In the genomic region with DNA sequence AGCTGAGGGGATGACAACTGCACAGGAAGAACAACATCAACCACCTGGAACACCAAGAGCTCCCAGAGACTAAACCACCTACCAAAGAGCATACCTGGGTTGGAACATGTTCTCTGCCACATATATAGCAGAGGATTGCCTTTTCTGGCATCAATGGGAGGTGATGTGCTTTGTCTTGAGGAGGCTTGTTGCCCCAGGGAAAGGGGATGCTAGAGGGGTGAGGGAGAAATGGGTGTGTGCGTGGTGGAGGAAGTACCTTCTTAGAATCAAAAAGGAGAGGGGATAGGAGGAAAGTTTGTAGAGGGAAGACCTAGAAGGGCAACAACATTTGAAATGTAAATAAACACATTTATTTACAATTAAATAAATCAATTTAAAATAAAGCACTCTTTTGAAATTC, we compare ENCODE assay signal across 35 mouse cellular contexts.
"Had no signal": no experiment of that assay in that cellular context is flagged by ENCODE, and none has a peak within 500 bp of the region (broad histone marks: within the 10 kb centered on the region; RNA-seq: fewer than 3 reads in every experiment).

No protein-coding gene starts in this region.

- H3K4me3 ChIP-seq: heart, embryonic 12.5 days; heart, embryonic 13.5 days; heart, embryonic 15.5 days; hindbrain, embryonic 10.5 days; hindbrain, embryonic 12.5 days; hindbrain, embryonic 13.5 days; hindbrain, embryonic 15.5 days; intestine, embryonic 15.5 days; kidney, embryonic 15.5 days; layer of hippocampus, adult 2 months; left cerebral cortex, adult 2 months had no signal

- H3K4me2 ChIP-seq: heart, embryonic 11.5 days; heart, embryonic 12.5 days; heart, embryonic 13.5 days; heart, embryonic 15.5 days; hindbrain, embryonic 12.5 days; hindbrain, embryonic 13.5 days; hindbrain, embryonic 14.5 days; hindbrain, embryonic 15.5 days; intestine, embryonic 15.5 days; kidney, embryonic 15.5 days had no signal

- H3K9me3 ChIP-seq: heart, embryonic 12.5 days; heart, embryonic 13.5 days; heart, embryonic 15.5 days; hindbrain, embryonic 10.5 days; hindbrain, embryonic 12.5 days; hindbrain, embryonic 13.5 days; hindbrain, embryonic 15.5 days; intestine, embryonic 15.5 days; kidney, embryonic 15.5 days had no signal

- H3K36me3 ChIP-seq: heart, embryonic 12.5 days; heart, embryonic 13.5 days; heart, embryonic 15.5 days; hindbrain, embryonic 10.5 days; hindbrain, embryonic 12.5 days; hindbrain, embryonic 13.5 days; hindbrain, embryonic 15.5 days; intestine, embryonic 15.5 days; kidney, embryonic 15.5 days had no signal

- H3K9ac ChIP-seq: heart, embryonic 12.5 days; heart, embryonic 13.5 days; heart, embryonic 15.5 days; hindbrain, embryonic 12.5 days; hindbrain, embryonic 13.5 days; hindbrain, embryonic 14.5 days; hindbrain, embryonic 15.5 days; intestine, embryonic 15.5 days; kidney, embryonic 15.5 days had no signal

- H3K27me3 ChIP-seq: heart, embryonic 12.5 days; heart, embryonic 13.5 days; heart, embryonic 15.5 days; hindbrain, embryonic 12.5 days; hindbrain, embryonic 13.5 days; hindbrain, embryonic 15.5 days; intestine, embryonic 15.5 days; kidney, embryonic 15.5 days had no signal

- H3K4me1 ChIP-seq: heart, embryonic 12.5 days; heart, embryonic 13.5 days; heart, embryonic 15.5 days; hindbrain, embryonic 10.5 days; hindbrain, embryonic 12.5 days; hindbrain, embryonic 13.5 days; hindbrain, embryonic 15.5 days; intestine, embryonic 15.5 days; kidney, embryonic 15.5 days had no signal

- ATAC-seq: hindbrain, embryonic 16.5 days; hindbrain, postnatal 0 days; inflammation-experienced regulatory T-cells, adult 6 months; intestine, embryonic 15.5 days; intestine, embryonic 16.5 days; intestine, postnatal 0 days had no signal

- DNase-seq: heart, postnatal 10 days; heart, postnatal 14 days; heart, postnatal 36 days; heart, postnatal 4 days; kidney, adult 11 months; kidney, adult 18-20 months; kidney, adult 2 months; kidney, adult 8-10 months; kidney, adult 9 months; kidney, postnatal 10 days; kidney, postnatal 14 days; kidney, postnatal 25 days; kidney, postnatal 36 days; kidney, postnatal 4 days; layer of hippocampus, adult 9-11 months; layer of hippocampus, postnatal 36 days had no signal

- H3K27ac ChIP-seq: heart, embryonic 13.5 days; heart, embryonic 15.5 days; hindbrain, embryonic 10.5 days; hindbrain, embryonic 12.5 days; hindbrain, embryonic 13.5 days; hindbrain, embryonic 14.5 days; hindbrain, embryonic 15.5 days; hindbrain, postnatal 0 days; intestine, embryonic 15.5 days; kidney, embryonic 15.5 days; kidney, postnatal 0 days; layer of hippocampus, adult 2 months; left cerebral cortex, adult 2 months had no signal
